Mouse (Mus musculus) E14TG2a.4 (cell line): ENCODE measurements around the gene Nradd.

Experiments
- CTCF ChIP-seq: conservative IDR thresholded peaks from 2 replicates; pipeline ENCODE4 v1.5.1; 2014; ENCODE audit warnings: low read length
- NANOG ChIP-seq: IDR thresholded peaks from 2 replicates; pipeline ENCODE4 v1.6.1; 2014; ENCODE audit warnings: borderline replicate concordance, low read length, mixed read lengths

- TF ChIP-seq CTCF = no peak
- TF ChIP-seq NANOG = no peak
Observed at GRCm38 (mm10) chr9:110622621-110623219, 1.5 kb downstream of the Nradd start.
